Mouse (Mus musculus): ENCODE data around the gene Fam129a.

GRCm38 (mm10) chr1:151638357-151638756 is 67.4 kb downstream of the Fam129a start:
- TF ChIP-seq CTCF (IDR thresholded peaks at IDR 0.05; ENCODE audit: insufficient read depth, low read depth, low read length) (no peak), POLR2A (IDR thresholded peaks at IDR 0.05; ENCODE audit: insufficient read depth, low read depth, low read length) (no peak)

All from olfactory bulb, adult 2 months (tissue).